Mouse (Mus musculus) T-helper 1 cell (primary cell): ENCODE measurements around the gene Ptprg.

Source experiments
- in situ Hi-C: fragments of 300-600 bp; cut with MboI, MseI; formaldehyde crosslinking; loops from one replicate; pipeline ENCODE4 v1.15.1; 2025; ENCODE audit warnings: high pct_unique_total_duplicates

The Ptprg gene

DNA sequence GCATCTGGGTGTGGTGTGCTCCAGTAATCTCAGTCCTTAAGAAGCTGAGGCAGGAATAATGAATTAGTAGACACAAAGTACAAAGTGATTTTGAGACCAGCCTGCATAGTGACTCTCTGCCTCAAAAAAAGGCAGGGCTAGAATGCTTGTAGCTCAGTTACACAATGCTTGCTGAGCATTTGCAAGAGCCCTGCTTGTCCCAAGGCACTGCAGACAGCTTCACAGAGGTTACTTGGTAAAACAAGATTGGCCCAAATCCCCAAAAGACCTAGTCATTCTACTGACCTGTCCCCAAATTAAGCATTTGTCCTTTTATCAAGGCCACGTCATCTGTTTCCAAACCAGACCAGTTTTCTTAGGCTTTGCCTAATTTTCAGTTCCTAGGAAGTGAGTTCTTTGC is 190.4 kb downstream of the Ptprg start:
- in situ Hi-C loops = loop anchor here (25.0 kb wide), 1 partner anchor 1106 kb away; no protein-coding TSS in a partner anchor

DNA sequence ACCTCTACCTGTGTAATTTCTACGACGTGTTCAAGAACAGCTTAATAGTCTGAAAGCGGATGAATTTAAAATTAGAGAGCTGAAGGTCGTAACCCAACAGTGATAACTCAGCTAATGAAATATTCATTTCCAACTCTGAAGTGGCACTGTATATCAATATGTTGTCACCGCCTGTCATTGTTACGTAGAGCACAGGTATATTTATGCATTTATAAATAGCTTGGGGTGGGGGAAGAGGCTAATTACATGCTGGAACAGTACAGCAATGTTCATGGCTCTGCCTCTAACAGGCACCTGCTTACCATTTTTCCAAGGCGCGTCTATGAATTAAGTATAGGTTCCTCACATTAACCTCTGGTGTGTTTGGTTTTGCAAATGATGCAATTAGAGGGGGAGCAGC is 199.3 kb downstream of the Ptprg start:
- in situ Hi-C loops = no loop called here

DNA sequence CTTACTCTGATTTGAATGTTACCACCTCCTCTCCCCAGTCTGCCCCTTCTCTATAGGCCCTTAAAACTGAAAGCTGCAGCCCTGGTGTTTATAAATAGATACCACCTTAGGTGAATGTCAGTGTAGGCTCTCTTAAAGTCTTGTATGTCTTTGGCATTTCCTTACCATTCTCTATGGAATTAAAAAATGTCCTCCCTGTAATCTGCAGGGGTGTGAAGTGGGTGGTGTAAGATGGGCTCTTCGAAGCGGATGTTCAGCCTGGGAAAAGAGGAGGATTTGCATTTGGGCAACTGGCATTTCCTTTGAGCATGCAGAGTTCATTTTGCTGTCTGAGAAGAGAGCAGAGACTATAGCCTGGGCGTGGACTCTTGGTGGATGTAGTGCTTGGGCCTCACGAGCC is 201.3 kb downstream of the Ptprg start:
- in situ Hi-C loops = no loop called here

DNA sequence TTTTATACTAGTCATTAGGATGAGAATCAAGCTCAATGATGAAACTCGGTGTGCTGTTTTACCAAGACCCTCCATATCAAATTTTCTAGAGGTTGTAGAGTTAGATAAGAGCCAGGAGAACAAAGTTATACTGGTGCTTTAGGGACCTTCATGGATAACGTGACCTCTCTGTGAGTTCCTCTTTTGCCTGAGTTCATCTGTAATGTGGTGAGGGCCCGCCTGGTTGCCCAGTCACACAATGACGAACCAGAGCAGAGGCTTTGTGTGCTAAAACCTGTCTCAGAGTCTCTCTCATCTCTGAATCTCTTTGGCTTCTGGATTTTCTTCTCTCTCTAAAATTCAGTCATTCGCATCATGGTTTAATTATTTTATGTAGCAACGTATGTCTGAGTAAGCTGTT is 204.9 kb downstream of the Ptprg start:
- in situ Hi-C loops = no loop called here

DNA sequence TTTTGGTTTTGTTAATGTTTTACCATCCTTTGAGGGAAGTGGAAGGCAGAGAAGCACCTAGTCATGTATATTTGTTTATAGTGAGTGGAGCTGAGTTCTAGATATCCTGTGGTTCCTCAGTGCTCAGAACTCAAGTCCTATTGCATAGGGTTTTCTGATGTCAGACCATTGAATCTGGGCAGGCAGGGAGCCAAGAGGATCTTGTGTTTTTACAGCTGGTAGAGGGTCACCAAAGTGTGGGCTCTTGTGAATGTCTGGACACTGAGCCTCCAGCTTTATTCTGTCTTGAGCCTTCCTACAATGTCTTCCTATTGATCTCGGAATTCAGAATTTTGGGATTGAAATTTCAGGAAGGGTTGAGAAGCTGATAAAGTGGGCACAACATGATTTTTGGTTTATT is 206.0 kb downstream of the Ptprg start:
- in situ Hi-C loops = no loop called here

DNA sequence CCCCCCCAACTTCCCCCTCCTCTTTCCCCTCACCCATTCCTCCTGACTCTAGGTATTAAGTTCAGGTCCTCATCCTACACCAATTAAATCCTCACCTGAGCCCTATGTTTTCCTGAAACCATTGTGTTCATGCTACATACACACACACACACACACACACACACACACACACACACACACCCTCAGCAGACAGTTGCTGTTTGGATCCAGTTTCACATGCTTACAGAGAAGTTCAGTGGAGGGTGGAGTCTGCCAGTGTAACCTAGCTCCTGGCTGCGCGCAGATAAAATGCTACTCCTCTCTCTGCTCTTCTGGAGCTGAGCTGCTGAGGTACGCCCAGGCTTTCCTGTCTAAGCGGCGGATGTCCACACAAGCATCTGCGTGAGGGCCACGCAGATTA is 209.7 kb downstream of the Ptprg start:
- in situ Hi-C loops = no loop called here

DNA sequence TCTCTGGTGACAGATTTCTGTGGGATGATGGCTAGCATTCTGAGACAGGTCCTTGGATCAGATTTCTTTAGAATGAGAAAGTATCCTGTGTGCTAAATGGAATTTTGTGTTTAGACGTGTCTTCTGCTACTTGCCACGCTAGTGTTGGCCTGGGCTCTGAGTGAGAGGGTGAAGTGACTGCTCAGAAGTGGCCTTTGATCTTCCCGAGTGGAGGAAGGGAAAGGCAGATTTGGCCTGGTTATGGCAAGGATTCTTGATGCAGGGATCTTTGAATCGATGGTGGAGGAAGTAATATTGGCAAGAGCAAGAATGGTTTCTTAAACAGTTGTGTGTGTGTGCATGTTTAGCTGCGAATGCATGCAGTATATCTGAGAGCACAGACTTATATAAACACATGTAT is 219.4 kb downstream of the Ptprg start:
- in situ Hi-C loops = no loop called here

DNA sequence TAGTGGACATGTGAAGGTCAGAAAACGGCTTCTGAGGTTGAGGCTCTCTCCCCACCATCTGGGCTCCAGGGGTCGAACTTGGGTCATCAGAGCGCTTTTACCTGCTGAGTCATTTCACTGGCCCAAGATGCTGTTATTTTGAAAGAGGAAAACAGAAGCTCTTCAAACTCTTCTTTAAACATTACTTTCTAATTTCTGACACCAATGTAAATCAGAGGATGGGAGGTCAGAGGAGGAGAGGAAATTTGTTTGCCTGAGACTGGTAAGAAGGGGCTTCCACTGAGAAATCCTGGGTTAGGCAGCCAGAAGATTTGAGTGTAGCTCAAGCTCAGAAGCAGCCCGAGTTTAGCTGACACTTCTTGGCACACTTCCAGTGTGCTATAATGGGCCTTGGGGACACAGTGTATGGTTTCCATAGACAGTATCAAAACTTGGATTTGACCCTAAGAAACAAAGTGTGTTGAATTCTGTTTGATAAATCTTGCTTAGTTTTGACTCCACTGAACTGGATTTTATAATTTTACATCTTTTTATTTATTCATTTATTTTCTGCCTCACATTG is 221.2 kb downstream of the Ptprg start:
- in situ Hi-C loops = no loop called here

DNA sequence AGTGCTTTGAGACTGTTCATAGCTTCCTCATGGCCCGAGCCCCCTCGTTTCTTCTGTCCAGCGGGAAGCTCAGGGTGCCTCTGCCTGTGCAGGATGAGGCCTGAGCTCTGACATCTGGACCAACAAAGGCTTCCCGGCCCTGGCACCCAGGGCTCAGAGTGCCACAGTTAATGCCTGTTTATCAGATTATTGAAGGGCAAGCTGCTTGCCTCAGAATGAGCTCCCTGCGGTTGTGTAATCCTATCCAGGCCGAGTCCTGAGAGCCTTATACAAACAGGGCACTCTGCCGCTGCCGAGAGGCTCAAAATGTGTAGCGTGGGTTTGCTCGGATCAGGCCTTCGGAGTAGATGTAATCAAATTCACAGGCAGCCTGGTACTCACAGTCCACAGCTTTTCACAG is 221.9 kb downstream of the Ptprg start:
- in situ Hi-C loops = no loop called here

DNA sequence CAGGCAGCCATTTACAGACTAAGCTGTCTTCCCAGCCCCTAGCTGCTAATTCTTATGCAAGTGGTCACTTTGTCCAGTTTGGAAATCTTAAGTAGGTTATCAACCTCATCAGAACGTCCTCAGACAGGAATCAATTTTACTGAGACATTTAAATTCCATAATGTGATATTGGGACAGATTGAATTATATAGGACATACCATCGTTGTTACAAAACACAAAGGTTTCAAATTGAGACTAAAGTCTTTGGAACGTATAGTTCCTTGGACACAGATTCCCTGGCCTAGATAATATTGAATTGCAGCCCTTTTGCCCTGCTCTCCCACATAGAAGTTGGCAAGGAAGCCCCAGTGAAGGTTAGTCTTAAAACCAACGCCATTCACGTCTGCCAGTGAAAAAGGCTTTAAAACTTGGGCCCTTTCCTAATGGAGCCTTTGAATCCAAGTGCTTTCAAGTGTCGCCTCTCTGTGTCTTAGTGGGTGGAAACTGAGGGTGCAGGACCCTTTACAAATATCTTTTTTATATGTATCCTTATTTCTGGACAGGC is 222.7 kb downstream of the Ptprg start:
- in situ Hi-C loops = no loop called here

DNA sequence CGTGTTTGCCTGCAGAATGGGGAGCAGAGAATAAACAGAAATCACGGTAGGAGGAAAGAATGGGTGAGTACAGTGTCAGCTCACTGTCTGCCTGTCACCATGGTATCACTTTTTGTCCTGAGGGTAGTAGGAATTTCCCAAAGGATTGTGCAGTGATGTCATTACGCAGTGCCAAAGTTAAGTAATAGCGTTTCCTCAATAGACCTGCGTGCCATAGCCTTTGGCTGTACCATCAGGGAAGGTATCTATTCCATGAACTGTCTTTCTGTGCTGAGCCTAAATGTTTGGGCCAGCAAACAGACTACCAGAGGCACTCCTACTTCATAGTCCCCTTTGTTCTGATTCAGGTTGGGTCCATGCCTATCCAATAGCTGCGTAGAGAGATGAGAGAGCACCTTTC is 223.2 kb downstream of the Ptprg start:
- in situ Hi-C loops = no loop called here

DNA sequence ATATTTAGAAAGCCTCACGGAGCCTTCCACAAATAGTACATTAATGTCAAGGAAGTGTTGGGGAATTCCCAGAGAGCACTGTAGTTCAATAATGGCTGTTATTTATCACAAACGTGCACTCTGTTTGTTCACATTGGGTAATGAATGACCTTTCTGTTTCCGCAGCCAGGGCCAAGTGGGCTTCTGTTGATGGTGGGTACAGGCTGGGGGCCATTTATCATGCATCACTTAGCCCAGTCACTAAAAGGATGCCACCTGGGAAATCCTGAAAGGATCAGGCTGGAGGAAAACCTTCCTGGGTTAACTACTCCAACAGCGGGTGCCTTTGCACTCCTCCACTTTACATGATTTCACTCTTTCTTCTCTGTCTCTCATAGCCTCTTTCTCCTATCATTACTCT is 237.9 kb downstream of the Ptprg start:
- in situ Hi-C loops = no loop called here

DNA sequence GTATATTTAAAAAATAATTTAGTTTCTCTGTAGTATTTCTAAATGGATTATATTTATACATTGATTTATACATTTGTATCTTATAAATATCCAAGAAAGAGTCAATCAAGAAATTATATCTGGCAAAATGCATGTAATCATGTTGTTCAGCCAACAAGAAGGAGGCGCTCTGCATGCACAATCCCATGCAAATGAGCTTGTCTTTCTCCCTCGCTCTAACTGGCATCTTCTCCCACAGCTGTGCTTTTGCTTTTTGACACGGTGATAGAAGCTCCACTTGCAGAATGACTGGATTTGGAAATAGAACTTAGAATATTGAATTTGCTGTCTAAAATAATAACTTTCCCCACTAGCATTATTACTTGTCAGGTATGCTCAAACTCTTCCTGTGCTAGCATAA is 240.5 kb downstream of the Ptprg start:
- in situ Hi-C loops = no loop called here

DNA sequence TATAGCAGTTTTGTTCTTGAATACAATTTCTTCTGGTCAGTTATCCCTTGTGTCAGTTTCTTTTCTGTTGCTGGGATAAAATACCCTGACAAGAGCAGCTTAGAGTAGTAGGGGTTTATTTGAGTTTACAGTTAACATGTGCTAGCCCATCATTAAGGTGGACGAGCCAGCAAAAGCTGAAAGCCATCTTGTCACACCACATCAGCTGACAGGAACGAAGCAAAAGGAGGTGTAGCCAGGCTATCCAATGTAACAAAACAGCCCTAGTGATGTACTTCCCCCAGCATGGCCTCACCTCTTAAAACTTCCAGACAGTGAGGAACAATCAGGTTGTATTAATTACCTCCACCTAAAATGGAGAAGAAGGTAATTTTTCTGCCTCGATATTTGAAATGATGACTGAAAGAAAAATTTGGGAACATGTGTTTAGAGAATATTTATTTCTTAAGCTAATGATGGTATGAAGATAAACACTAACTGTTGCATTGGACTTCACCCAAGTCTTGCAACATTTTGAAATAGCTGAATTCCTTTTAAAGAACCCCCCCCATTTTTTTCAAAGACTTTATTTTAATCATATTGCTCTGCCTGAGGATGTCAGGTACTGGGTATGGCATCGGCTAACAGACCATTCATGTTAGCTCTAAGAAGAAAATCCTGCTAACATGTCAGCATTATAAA is 249.2 kb downstream of the Ptprg start:
- in situ Hi-C loops = loop anchor here (25.0 kb wide), 1 partner anchor 1865 kb away; no protein-coding TSS in a partner anchor

DNA sequence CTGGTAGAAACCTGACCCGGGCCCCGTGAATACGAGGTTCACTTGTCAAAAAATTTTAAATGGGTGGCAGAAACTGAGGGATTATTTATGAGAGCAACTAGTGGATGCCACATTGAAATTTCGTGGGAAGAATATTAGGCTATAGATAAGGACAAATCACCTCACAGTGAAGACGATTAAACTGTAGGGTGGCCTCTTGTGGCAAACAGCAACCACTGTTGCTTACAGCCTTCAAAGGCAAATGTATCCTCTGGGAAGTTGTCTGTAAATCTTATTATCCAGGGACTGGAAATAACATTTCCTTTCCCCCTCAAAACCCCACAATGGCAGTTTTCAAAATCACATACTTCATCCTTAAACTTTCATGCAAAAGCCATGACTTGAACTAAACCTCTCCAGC is 253.3 kb downstream of the Ptprg start:
- in situ Hi-C loops = loop anchor here (25.0 kb wide), 1 partner anchor 1869 kb away; no protein-coding TSS in a partner anchor

DNA sequence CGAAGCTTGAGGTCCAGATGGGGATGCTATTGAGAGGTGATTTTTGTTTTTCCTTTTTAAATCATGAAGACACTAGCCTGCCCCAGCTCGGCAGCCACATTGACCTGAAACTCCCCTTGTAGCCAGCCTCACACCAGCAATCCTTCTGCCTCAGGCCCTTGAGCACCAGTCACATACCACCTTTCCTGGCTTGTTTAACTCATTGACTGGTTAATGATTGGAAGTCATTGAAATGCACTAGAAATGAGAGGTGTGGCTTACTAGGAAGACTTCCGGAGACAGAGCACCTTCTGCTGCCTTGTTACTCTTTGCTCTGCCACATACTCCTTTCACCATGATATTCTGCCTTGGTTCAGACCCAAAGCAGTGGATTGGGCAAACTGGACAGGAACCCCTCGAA is 254.1 kb downstream of the Ptprg start:
- in situ Hi-C loops = loop anchor here (25.0 kb wide), 1 partner anchor 1870 kb away; no protein-coding TSS in a partner anchor

DNA sequence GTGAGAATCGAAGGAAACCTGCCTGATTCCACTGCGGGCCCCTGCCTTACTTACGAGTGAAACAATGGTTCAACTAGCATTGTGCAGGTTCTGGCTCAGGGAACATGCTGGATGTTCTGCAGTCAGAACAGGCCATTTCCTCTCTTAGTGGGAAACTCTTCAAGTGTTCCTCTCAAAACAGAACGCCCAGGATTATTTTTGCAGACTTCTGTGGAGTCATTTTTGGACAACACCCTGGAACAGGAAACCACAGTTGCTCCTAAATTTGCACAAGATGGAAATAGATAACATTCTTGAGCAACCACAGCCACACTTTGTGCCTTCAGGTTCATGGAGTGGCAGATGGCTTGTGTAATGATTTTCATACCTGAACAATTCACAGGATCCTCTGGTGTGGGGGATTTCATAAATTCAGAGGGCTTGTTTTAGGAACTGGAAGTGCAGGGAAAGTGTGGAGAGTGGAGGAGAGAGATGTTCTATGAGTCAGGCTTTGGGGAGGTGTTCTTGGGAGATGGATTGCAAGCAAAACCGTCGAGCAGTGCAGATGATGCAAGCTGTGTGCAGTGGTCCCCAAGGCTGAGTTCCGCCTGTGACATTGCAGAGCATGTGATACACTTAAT is 257.9 kb downstream of the Ptprg start:
- in situ Hi-C loops = loop anchor here (25.0 kb wide), 1 partner anchor 1874 kb away; no protein-coding TSS in a partner anchor

DNA sequence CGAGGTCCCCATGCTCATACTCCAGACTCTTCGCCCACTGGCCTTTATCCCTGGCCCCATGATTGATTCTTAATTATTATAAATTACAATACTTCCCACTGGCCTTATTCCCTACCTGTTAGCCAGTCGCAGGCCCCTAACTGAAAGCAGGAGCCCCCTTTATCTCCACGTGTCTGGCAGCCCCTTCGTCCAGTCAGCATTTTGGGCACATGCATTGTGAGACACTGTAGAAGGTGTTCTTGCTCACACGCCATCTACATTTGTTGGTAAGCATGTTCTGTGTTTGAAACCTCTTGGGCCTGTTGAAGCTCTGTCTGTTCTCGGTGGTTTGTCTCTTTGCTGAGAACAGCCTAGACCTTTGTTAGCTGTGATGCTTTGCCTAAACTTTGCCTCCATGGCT is 259.0 kb downstream of the Ptprg start:
- in situ Hi-C loops = loop anchor here (25.0 kb wide), 1 partner anchor 1875 kb away; no protein-coding TSS in a partner anchor

DNA sequence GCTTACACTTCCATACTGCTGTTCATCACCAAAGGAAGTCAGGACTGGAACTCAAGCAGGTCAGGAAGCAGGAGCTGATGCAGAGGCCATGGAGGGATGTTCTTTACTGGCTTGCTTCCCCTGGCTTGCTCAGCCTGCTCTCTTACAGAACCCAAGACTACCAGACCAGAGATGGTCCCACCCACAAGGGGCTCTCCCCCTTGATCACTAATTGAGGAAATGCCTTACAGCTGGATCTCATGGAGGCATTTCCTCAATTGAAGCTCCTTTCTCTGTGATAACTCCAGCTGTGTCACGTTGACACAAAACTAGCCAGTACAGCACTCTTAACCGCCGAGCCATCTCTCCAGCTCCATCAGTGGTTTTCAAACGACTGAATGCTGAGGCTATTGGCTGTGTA is 261.5 kb downstream of the Ptprg start:
- in situ Hi-C loops = loop anchor here (25.0 kb wide), 1 partner anchor 1878 kb away; no protein-coding TSS in a partner anchor

DNA sequence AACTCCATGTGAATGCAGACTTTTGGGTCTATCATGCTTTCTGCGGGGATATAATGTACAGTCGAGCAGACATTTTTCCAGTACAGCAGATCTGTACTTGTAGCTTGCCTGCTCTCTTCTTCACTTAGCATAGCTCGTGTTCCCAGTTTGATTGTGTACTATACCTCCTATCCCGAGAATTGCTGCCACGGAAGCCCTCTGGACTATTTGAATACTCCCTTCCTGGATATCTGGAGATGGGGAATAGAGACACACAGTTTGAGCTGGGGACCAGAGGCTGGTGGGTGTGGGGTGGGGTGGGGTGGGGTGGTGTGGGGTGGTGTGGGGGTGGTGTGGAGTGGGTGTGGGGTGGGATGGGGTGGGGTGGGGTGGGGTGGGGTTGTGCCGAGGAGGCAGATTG is 263.9 kb downstream of the Ptprg start:
- in situ Hi-C loops = loop anchor here (25.0 kb wide), 1 partner anchor 1880 kb away; no protein-coding TSS in a partner anchor

DNA sequence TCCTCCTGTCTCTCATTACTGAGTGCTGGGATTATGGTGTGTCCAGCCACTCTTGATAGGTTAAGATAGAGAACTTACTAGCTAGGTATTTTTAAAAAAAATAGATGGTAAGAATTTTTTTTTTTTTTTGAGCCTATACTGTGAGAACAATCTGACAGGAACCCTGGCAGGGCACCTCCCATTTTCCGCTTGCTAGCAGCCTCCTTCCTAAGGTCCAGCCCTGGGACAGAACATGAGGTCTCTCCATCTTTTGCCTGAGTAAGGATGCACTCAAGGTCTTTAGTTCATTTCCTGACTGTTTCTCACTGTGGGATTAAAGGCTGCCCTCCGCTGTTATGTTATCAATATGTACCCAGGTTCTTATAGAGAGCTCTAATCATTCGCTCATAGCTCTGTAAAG is 264.7 kb downstream of the Ptprg start:
- in situ Hi-C loops = loop anchor here (25.0 kb wide), 1 partner anchor 1881 kb away; no protein-coding TSS in a partner anchor

DNA sequence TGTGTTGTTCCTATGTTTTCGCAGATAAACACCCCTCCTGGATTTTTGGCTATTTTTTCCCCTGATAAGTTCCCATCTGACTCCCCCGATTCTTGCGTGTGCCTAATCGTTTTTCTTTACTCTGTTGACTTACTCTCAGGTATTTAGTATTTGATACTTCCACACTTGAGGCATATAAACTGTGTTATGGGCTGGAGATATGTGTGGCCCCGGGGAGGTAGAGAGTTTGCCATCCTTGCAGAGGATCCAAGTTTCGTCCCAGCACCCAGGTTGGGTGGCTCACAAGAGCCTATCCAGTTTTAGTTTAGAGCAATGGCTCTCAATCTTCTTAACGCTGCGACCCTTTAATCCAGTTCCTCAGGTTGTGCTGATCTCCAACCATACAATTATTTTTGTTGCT is 265.4 kb downstream of the Ptprg start:
- in situ Hi-C loops = loop anchor here (25.0 kb wide), 1 partner anchor 1881 kb away; no protein-coding TSS in a partner anchor
